Mouse (Mus musculus): ENCODE measurements at regions not wholly inside any gene's neighbourhood (a gene's known extent, or its start where the extent isn't known, plus 50 kb on each side); places are given as distances from the start of the nearest gene placed in this dataset.
A peak's percentile ranks its signal among the peaks of the same experiment; 100 is the strongest.

DNA sequence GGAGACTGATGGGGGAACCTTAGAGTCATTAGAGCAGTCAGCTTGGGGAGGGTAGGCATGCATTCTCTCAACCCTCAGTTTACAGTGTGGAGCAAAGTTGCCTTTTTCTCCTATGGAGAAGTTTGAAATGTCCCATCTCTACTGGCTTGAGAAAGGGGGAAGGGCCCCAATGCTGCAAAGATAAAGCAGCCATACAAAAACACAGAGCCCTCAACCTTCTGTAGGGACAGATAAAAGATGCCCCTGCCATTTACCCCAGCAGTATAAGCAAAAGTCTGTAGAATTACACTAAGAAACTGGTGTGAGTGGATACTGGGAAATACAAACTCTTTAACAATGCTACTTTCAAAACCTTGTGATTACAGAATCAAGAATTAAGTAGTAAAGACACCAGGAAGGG is 71.9 kb upstream of the Tmem215 start:
- DNase-seq = peak; percentile 37

DNA sequence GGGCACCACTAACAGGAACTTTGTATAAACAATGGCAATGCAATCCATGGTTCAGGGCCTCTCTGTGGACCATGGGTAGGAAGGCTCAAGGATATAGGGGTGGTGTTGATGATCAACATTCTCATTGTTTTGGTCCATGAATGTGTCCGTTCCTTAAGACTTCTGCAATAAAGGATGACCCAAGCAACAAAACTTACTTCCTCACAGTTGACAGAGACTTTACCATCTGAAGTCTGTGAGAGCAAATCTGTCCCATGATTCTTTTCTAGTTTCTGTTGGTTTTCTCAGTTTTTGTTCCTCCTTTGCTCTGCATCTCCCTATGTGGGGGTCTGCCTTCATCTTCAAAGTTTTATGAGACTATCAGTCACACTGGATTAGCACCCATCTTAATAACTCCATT is 81.8 kb upstream of the Tmem215 start:
- DNase-seq = peak; percentile 18

DNA sequence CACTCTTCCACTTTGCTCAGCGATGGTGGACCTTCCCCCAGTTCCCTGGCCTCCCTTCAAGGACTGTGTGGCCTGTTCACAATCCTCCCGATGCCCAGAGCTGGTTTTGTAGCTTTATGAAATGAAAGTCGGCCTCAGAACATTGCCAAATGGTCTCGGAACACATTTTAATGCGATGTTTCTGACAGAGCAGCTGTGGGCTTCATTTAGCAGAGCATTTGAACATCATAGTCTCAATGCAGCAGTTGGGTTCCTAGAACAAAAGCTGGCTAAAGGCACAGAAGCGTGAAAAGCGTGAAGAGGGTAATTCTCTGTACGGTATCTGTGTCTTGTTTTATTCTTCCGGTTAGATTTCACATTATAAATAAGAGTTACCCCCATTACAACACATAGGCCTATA is 86.7 kb upstream of the Tmem215 start:
- DNase-seq = no peak

DNA sequence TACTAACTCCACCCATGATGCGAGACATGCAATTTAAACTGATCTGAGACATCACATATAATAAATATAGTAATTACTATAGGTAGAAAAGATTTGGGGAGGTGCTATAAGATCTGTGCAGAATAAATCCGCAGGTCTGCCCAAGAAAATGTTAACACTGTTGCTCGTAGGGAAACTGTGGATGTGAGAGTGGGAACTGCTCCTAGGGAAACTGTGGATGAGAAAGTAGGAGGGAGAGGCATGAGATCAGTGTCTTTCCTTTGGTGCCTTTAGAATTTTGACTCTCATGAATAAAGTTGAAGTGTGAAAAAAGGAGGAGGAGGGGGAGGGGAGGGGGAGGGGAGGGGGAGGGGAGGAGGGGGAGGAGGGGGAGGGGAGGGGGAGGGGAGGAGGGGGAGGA is 87.3 kb upstream of the Tmem215 start:
- no peak for DNase-seq

DNA sequence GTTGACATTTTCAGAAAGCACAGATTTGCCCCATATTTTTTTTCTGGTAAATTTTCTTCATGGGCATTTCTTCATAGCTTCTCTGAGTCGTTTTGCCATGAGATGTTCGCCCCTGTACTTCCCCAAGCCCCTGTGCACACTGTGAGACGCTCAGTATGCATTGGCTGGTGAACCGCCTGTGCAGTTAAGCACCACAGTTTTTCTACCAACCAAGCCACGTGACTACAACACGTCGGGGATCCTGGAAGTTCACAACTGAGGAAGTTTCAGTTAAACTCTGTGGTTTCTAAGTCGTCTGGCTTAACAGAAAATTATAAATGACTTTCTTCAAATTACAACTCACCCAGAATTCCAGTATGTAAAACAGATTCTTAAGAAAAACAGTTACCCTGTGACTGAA is 91.7 kb upstream of the Tmem215 start:
- DNase-seq = no peak

DNA sequence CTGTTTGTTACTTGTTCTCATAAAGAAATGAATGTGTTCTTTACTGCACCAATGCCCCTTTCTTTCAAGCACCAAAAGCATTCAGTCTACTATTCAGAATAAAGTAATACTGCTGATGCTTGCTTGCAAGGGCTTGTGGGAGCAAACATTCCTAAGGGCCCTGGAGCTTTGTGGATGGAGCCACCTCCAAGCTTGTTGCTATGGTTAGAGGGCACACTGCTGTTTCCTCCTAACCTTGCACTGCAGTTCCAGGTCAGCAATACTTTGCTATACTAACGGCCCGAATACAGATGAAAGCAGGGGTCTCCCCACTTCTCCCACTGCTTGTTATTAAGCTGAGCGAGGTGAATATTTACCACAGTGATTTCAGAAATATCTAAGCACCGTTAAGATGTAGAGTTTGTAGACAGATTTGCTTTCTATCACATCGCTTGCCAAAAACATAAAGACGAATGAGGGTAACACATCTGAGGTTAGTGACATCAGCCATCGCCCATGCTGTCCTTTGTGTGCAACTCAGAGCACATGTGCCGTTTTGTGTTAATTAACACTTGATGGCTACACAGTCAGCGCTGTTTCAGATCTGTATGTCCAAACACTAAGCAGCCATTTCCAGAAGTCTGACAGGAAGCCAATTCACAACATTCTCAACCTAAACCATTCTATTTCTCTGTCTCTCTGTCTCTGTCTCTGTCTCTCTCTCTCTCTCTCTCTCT is 96.4 kb upstream of the Ndufb6 start:
- peak; percentile 46 for DNase-seq

DNA sequence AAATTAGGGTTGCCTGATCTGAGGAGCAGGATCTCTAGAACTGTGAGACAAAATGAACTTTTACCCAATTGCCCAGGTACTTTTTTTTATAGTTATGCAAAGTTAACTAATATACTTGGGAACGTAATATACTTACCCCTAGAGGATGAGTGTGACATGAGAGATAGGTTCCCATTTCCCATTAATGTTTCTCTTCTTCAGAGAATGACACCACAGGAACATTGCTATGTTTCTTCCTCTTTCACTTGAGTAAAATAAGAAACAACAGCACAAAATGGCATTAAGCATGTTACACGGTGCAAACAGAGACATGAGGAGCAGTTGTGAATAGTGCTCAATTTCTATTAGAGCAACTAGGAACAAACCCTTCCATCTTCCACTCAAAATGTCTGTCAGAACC is 95.0 kb upstream of the Ndufb6 start:
- DNase-seq = peak; percentile 30

DNA sequence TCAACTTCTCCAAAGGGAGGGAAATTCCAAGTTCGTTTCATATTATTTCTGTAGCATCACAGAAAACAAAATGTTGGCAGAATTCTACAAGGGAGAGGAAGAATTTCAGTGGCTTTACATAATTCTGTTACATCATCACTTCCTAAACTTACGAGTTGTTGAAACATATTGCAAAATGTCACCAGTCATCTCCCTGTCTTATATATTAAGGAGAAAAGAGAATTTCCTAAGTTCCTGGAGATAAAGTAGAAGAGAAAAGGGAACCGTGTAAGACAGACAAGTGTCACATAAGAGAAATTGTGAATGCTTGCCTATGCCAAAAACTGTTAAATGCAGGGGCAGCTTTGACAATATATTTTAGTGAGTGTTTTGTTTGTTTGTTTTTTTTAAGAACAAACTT is 85.1 kb upstream of the Ndufb6 start:
- DNase-seq = no peak

DNA sequence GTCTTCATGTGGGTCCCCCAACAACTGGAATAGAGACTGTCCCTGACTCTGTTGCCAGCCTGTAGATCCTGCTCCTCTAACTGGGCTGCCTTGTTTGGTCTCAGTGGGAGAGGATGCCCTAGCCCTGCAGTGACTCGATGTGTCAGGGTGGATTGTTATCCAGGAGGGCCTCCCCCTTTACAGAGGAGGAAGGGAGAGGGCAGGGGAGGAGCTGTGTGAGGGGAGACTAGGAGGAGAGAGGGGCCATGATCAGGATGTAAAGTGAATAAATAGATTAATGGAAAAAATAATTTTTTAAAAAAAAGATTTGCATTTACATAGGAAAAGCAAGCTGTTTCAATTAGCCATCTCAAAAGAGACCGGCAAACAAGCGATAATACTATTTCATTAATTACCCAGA is 80.1 kb upstream of the Ndufb6 start:
- no peak for DNase-seq

DNA sequence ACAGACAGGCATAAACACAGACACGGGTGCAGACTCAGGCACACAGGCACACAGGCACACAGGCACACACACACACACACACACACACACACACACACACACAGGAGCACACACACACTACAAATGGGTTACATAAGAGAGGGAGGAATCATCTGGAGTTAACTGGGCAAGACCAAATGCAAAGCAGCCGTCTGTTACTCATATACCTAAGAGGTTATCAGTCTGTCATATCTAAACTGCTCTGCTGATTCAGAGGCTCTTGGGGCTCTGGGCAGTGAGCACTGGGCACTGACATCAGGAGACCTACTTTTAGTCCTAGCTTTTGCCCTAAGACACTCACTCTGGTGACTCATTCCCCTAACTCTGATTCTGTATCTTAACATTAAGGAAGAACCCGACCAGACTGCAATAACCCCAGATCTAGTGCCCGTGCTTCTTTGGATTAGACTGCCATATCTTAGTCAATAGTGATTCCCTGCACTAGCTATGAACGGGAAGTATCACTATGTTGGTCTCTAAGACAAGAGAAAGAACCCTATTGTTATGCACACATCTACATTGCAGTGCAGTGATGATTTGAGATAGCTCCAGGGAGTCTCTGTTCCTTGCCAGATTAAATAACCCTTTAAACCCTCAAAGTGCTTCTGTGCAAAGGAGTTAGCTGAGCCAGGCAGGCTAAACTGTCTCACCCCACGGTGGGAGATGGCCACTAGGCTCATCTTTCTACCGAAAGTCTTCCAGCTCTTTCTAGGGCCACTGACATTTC is 78.0 kb upstream of the Ndufb6 start:
- peak; percentile 53 for DNase-seq

DNA sequence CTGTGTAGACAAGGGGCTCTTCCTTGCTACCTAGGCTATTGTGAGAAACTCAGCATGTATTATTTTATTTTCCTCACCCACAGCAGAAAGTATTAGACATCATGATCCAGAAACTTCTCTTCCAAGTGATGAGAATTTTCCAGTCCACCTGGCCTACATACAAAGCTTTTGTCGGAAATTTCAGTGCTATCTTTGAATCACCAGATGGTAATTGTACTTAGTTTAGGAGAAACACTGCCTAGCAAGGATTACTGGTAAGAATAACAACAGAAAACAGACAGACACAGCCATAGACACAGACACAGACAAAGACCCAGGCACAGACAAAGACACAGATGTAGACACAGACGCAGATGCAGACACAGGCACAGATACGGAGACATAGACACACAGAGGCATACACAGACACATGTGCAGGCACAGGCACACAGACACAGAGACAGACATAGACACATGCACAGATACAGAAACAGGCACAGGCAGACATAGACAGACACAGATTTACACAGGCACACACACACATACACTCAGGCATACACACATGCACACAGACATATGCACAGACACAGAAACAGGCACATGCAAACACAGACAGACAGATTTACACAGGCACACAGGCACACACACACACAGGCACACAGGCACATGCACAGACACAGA is 76.7 kb upstream of the Ndufb6 start:
- peak; percentile 73 for DNase-seq

DNA sequence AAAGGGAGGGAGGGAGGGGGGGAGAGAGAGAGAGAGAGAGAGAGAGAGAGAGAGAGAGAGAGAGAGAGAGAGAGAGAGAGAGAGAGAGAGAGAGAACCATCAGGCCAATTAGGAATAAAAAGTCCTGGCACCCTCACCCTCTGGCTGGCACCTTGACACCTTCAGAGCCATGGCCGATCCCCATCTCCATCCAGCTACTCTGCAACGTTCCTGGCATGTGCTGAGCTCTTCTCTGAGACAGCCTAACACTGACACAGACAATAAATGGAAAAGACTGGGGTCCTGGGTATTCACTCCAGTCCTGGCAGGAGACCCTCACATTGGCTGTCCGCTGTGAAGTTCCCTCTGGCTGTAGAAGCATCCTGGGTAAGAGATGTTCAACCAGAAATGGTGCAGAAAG is 75.2 kb upstream of the Ndufb6 start:
- peak; percentile 78 for DNase-seq

DNA sequence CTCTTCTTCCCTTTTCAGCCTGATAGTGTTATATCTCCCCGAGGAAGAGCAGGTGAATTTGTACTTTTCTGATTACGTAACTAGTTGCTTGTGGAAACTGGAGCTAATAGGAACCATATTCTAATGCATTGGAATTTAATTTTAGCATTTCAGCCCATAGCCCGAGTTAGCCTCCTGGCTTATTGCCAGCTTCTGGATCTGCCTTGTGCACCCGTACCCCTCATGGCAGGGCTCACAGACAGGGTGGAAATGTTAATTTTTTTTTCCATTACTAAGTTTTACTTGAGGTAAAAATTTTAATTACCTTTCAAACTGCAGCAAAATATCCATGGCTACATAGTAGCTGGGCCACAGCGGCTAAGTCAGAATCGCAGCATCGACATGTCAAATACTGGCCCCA is 72.4 kb upstream of the Ndufb6 start:
- no peak for DNase-seq

DNA sequence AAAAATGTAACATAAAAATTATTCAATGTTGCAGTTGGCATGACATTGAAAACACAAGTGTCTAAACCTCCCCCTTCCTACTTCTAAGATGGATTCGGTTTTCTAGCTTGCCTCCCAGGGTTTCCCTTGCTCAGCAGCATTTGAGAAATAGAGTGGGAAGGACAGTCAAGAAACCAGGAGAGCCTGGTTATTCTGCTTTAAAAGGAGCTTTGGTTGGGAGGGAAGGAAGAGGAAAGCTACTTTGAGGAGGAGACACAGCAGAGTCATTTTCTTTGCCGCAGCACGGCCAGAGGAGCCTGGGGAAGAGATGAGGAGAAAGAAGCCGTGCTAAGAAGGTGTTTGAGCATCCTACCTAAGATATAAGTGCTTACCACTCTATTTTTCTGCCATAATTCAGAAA is 71.9 kb upstream of the Ndufb6 start:
- no peak for DNase-seq

DNA sequence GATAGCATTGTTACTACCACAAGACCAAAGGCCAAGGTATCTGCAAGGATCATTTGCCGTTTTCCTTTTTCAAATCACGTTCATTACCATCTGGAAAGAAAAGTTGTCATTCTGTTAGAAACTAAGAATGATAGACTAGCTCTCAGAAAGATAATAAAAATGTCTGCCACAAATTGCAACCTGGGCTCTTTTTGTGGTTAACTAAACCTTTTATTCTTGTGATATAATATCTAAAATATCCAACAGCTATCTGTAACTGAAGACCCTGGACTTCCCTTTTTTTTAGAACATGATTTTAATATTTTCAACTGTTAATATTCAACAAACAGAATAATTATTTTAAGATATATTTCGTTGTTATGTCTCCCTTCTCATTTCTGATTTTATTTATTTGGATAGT is 66.6 kb upstream of the Ndufb6 start:
- DNase-seq = no peak

DNA sequence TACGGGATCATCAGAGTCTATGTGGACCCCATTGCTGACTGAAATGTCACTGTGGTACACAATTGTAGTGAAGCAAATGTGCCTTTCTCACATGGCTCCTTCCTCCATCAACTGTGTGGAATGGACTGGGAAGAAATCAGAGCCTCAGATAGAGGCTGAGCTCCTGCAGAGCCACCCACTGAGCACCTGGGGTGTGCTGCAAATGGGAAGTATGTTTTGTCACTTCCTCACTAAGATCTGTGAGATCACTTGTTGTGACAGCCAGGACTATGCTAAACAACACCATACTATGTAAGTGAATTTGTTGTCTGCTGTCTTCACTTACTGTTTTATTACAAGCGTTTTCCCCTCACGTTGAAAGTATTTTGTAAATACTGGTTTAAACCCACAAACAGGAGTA is 63.0 kb upstream of the Ndufb6 start:
- no peak for DNase-seq

DNA sequence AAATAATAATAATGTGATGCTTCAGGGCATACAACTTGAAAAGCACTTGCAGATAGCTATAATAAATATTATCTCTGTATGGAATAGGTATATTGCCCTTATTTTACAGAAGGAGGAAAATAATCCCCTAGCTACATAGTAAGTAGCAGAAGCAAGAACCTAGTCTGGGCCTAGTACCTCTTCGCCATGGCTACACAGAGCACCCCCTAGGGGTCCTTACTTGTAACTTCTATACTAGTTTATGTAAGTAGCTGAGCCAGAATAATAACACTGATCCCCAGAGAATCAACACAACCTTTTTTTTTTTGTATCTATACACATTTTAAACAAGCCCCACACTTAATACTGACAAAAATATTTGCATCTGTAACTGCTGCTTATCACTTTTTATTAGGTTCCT is 55.6 kb upstream of the Ndufb6 start:
- DNase-seq = no peak

DNA sequence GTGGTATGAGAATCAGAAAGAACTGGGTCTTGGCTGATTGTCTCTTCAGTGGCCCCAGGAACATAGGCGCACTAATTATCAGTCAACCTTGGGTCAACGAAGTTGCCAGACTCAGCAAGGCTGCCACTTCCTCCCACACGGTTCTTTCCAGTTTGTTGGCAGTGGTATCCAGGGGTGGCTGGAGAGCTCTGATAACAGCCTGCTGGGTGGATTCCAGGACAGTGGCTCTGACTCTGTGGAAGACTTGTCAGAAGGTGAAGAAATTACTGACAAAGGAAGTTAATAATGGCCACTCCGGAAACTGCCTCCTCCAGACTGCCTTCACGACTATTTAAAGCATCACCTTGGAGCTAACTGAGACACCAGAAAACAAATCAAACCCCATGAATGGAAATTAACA is 50.5 kb upstream of the Ndufb6 start:
- peak; percentile 94 for DNase-seq
